Mouse (Mus musculus) heart, embryonic 16.5 days (tissue): ENCODE measurements at regions not wholly inside any gene's neighbourhood (a gene's known extent, or its start where the extent isn't known, plus 50 kb on each side); places are given as distances from the start of the nearest gene placed in this dataset.

ENCODE experiments used
- ATAC-seq: fragments of 200-750 bp; cut with Nextera tagmentation; replicated peaks from 2 replicates; pipeline ENCODE4 v1.8.0; 2017; ENCODE audit warnings: moderate number of reproducible peaks; ENCODE audit not compliant: insufficient read depth, low FRiP score; ENCODE audit errors: extremely low read depth
- H3K27ac ChIP-seq: fragments of 300-500 bp; sonication (generic); 2 replicates; pipeline ENCODE4 v1.5.1; 2014; ENCODE audit warnings: mild to moderate bottlenecking, low read length, control low read depth, moderate library complexity
- H3K27me3 ChIP-seq: fragments of 300-500 bp; sonication (generic); 2 replicates; pipeline ENCODE4 v1.6.1; 2014; ENCODE audit warnings: low read length, mixed read lengths; ENCODE audit not compliant: control insufficient read depth, insufficient read depth
- H3K36me3 ChIP-seq: fragments of 300-500 bp; sonication (generic); 2 replicates; pipeline ENCODE4 v1.6.1; 2014; ENCODE audit not compliant: control insufficient read depth, insufficient read depth
- H3K4me1 ChIP-seq: fragments of 300-500 bp; sonication (generic); 2 replicates; pipeline ENCODE4 v1.6.1; 2014; ENCODE audit warnings: low read length, mixed read lengths; ENCODE audit not compliant: control insufficient read depth, insufficient read depth
- H3K4me2 ChIP-seq: fragments of 300-500 bp; sonication (generic); 2 replicates; pipeline ENCODE4 v1.6.1; 2014; ENCODE audit warnings: low read depth, mild to moderate bottlenecking, control low read depth, low read length
- H3K4me3 ChIP-seq: fragments of 300-500 bp; sonication (generic); 2 replicates; pipeline ENCODE4 v1.5.1; 2014; ENCODE audit warnings: mild to moderate bottlenecking, control low read depth, low read length
- H3K9ac ChIP-seq: fragments of 300-500 bp; sonication (generic); 2 replicates; pipeline ENCODE4 v1.6.1; 2014; ENCODE audit warnings: low read length, control low read depth
- H3K9me3 ChIP-seq: fragments of 300-500 bp; sonication (generic); replicated peaks from 2 replicates; pipeline ENCODE4 v1.6.1; 2016; ENCODE audit warnings: low read length; ENCODE audit not compliant: control insufficient read depth
- WGBS: fragments of 180-500 bp; shearing (Covaris S2); extraction: QIAGEN DNeasy Blood & Tissue Kit; methylation state at CpG from one replicate; pipeline ENCODE4 v1.1.7; 2014; 5-methylcytosine and 5-hydroxymethylcytosine counted together

GRCm38 (mm10) chr3:149326664-149327063 lies 336.3 kb upstream of the Adgrl2 start:
- 45% methylated on average over 5 of the region's 5 CpGs for WGBS
- no peak overlapping the region for H3K4me3 ChIP-seq
- ATAC-seq, result 0 out of 2 replicates have a peak, but pooled peaks have one; percentile 49

GRCm38 (mm10) chr3:149324088-149324487 lies 333.7 kb upstream of the Adgrl2 start:
- H3K4me2 ChIP-seq, result no peak overlapping the region
- peaks cover 3% of the 10 kb centered on the region; the same call in 1 of the 2 replicates for H3K9me3 ChIP-seq
- no peak overlapping the region for H3K9ac ChIP-seq
- H3K27ac ChIP-seq, result no peak overlapping the region
- no peaks in the 10 kb centered on the region for H3K36me3 ChIP-seq
- no peak for ATAC-seq
- no peak overlapping the region for H3K4me3 ChIP-seq
- no peaks in the 10 kb centered on the region for H3K27me3 ChIP-seq
- no peaks in the 10 kb centered on the region for H3K4me1 ChIP-seq
- WGBS, result 89% methylated on average over 2 of the region's 2 CpGs

More at GRCm38 (mm10) chr3:149326664-149327063, 336.3 kb upstream of the Adgrl2 start:
- peaks cover 3% of the 10 kb centered on the region; the same call in 1 of the 2 replicates for H3K9me3 ChIP-seq
- no peaks in the 10 kb centered on the region for H3K27me3 ChIP-seq
- no peaks in the 10 kb centered on the region for H3K36me3 ChIP-seq
- H3K4me2 ChIP-seq, result no peak overlapping the region
- H3K9ac ChIP-seq, result no peak overlapping the region
- peak overlapping the region; percentile 43; the same call in 1 of the 2 replicates for H3K27ac ChIP-seq
- H3K4me1 ChIP-seq, result no peaks in the 10 kb centered on the region; the same call in none of the 2 replicates

DNA sequence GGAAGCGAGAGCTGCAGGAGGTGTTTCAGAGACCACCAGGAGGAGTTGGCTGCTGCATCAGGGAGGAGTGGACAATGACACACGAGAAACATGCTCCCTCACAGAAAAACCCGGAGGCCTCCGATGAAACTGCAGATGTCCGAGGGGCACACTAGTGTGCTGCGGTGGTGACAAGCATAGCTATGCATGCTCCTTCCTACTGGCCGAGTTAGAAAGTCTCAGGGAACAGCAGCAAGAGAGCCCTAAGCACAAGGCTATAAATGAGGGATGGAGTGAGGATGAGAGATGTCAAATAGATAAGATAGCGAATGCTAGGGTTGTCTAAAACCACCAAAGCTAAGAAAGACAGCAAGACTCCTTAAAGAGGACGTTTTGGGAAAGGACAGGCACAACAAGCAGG lies 328.4 kb upstream of the Adgrl2 start:
- WGBS, result 44% methylated on average over 9 of the region's 9 CpGs
- H3K27ac ChIP-seq, result no peak overlapping the region
- no peak overlapping the region for H3K9ac ChIP-seq
- no peaks in the 10 kb centered on the region for H3K4me1 ChIP-seq
- H3K4me2 ChIP-seq, result no peak overlapping the region
- no peak for ATAC-seq
- no peaks in the 10 kb centered on the region for H3K27me3 ChIP-seq
- H3K9me3 ChIP-seq, result peaks cover 3% of the 10 kb centered on the region; the same call in 1 of the 2 replicates
- H3K36me3 ChIP-seq, result no peaks in the 10 kb centered on the region
- H3K4me3 ChIP-seq, result no peak overlapping the region

DNA sequence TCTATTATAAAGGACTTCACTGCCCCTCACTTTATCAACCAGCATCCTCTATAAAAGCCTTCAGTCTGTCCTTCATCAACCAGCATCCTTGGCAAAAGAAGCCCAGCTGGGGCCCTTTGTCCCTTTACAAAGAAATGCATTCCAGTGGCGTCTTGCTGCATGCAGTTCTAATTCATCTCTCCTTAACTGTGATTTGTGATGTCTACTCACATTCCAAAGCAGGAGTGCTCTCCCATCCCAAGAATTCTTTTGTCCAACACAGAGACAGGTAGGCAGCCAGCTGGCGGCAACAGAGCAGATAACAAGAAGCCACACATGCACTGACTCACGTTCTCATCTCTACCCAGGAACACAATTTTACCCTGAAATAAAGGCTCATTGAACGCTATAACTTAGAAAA lies 323.9 kb upstream of the Adgrl2 start:
- no peak overlapping the region for H3K9ac ChIP-seq
- ATAC-seq, result no peak
- H3K27me3 ChIP-seq, result no peaks in the 10 kb centered on the region
- no peaks in the 10 kb centered on the region for H3K4me1 ChIP-seq
- no peak overlapping the region for H3K4me3 ChIP-seq
- H3K9me3 ChIP-seq, result no peaks in the 10 kb centered on the region
- 61% methylated on average over 4 of the region's 4 CpGs for WGBS
- no peak overlapping the region for H3K4me2 ChIP-seq
- H3K27ac ChIP-seq, result no peak overlapping the region
- no peaks in the 10 kb centered on the region for H3K36me3 ChIP-seq

GRCm38 (mm10) chr3:149313217-149313616 lies 322.9 kb upstream of the Adgrl2 start:
- no peaks in the 10 kb centered on the region for H3K27me3 ChIP-seq
- no peak overlapping the region for H3K9ac ChIP-seq
- no peak overlapping the region for H3K4me2 ChIP-seq
- H3K27ac ChIP-seq, result no peak overlapping the region
- H3K36me3 ChIP-seq, result no peaks in the 10 kb centered on the region
- no peaks in the 10 kb centered on the region for H3K9me3 ChIP-seq
- H3K4me3 ChIP-seq, result no peak overlapping the region
- ATAC-seq, result no peak
- WGBS, result 89% methylated on average over 6 of the region's 6 CpGs
- H3K4me1 ChIP-seq, result no peaks in the 10 kb centered on the region

GRCm38 (mm10) chr3:149311576-149311975 lies 321.2 kb upstream of the Adgrl2 start:
- no peak overlapping the region for H3K27ac ChIP-seq
- WGBS, result 87% methylated on average over 8 of the region's 8 CpGs
- ATAC-seq, result no peak

DNA sequence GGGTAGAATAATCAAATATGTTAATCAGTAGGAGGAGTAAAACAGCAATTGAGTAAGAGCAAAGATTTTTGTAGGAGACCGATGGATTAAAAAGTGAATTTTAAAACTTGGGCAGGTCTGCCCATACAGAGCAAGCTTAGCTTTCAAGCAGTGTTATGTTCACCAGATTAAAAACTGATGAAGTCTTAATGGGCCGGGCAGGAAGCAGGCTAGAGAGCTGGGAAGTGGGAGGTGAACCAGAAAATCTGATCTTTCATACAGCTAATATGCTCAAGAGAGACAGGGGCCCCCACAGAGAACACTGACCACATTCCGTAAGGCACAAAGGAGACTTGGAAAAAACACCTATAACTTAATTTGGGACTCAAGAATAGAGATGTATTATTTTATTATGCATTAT lies 316.4 kb upstream of the Adgrl2 start:
- H3K27me3 ChIP-seq, result no peaks in the 10 kb centered on the region
- no peak overlapping the region for H3K27ac ChIP-seq
- no peak for ATAC-seq
- no peak overlapping the region for H3K9ac ChIP-seq
- H3K4me2 ChIP-seq, result no peak overlapping the region
- peaks cover 4% of the 10 kb centered on the region; the same call in 1 of the 2 replicates for H3K4me1 ChIP-seq
- H3K36me3 ChIP-seq, result no peaks in the 10 kb centered on the region
- H3K9me3 ChIP-seq, result no peaks in the 10 kb centered on the region
- WGBS, result 71% methylated on average over 3 of the region's 3 CpGs
- H3K4me3 ChIP-seq, result no peak overlapping the region

More at GRCm38 (mm10) chr3:149311576-149311975, 321.2 kb upstream of the Adgrl2 start:
- no peak overlapping the region for H3K4me2 ChIP-seq
- H3K27me3 ChIP-seq, result no peaks in the 10 kb centered on the region
- H3K4me3 ChIP-seq, result no peak overlapping the region
- no peaks in the 10 kb centered on the region for H3K9me3 ChIP-seq
- H3K36me3 ChIP-seq, result no peaks in the 10 kb centered on the region
- H3K4me1 ChIP-seq, result peaks cover 2% of the 10 kb centered on the region; the same call in 1 of the 2 replicates
- H3K9ac ChIP-seq, result no peak overlapping the region

DNA sequence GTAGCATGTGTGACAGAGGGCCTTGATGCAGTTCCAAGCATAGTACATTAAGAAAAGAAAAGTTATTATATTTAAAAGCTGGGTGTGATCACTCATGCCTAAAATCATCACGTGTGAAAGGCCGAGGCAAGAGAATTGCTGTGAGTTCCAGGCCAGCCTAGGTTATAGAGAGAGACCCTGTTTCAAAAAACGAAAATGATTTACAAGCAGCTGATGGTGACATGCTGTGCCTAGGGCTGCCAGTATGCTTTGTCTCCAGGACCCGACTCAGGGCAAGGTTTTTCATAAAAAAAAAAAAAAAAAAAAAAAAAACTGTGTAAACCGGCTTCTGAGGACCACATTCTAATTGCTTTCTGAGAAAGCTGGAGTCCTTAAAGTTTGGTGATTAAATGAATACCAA lies 315.9 kb upstream of the Adgrl2 start:
- H3K4me3 ChIP-seq, result no peak overlapping the region
- no peaks in the 10 kb centered on the region for H3K27me3 ChIP-seq
- WGBS, result 72% methylated on average over 5 of the region's 5 CpGs
- H3K27ac ChIP-seq, result no peak overlapping the region
- H3K4me2 ChIP-seq, result no peak overlapping the region
- no peaks in the 10 kb centered on the region for H3K36me3 ChIP-seq
- H3K9me3 ChIP-seq, result no peaks in the 10 kb centered on the region
- no peak overlapping the region for H3K9ac ChIP-seq
- ATAC-seq, result no peak
- peaks cover 4% of the 10 kb centered on the region; the same call in 1 of the 2 replicates for H3K4me1 ChIP-seq

DNA sequence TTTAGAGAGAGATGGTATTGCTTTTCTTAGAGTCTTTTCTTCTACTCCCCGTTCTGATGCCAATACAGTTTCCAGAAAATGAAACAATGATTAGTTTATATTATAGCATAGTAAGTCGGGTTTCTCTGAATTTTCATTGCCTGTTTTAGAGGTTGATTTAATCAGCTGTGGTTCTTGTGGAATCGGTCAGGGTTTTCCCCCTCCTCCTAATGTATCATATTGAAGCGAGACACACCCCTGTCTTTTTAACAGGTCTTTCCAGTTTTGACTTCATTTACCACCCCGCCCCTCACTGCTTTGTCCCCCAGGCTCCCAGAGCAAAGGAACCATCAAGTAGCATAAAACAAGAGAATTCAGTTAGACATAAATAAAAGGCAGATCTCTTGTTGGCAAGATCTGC lies 315.1 kb upstream of the Adgrl2 start:
- H3K4me2 ChIP-seq, result no peak overlapping the region
- 77% methylated on average over 5 of the region's 5 CpGs for WGBS
- H3K9ac ChIP-seq, result no peak overlapping the region
- no peak overlapping the region for H3K4me3 ChIP-seq
- peaks cover 4% of the 10 kb centered on the region; the same call in 1 of the 2 replicates for H3K4me1 ChIP-seq
- no peaks in the 10 kb centered on the region for H3K27me3 ChIP-seq
- H3K36me3 ChIP-seq, result no peaks in the 10 kb centered on the region
- ATAC-seq, result no peak
- no peaks in the 10 kb centered on the region for H3K9me3 ChIP-seq
- H3K27ac ChIP-seq, result no peak overlapping the region
